Comparison of ENCODE assay signal across 10 mouse cellular contexts in the genomic region with DNA sequence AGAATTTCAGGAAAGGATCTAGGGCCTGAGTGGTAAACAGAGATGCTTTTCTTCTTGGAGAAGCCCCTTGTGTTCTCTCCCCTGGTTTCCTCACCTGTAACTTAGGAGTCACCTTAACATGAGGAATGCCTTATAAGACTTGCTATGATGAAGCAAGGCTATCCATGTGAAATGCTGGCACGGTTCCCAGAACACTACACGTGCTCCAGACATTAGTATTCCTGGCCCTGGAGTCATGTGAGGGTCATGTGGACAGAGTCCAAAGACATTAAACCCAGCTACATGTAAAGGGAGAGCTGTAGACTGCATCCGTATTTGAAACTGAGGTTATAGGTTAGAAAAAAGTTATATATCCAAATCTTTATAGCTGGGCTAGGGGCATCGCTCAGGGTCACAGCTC. TPM values are rescaled to one million over a fixed set of nuclear protein-coding genes. Genes with fewer than 3 reads are reported as not detected.
DNase-seq lines count a peak whose midpoint lies in the region; ATAC-seq and TF ChIP-seq lines count a peak whose summit lies in the region.
"Had no signal": no experiment of that assay in that cellular context is flagged by ENCODE, and none has a peak within 500 bp of the region (broad histone marks: within the 10 kb centered on the region; RNA-seq: fewer than 3 reads in every experiment).

No protein-coding gene starts in this region.

- no peak overlapping the region for H3K4me2 ChIP-seq in forebrain, embryonic 14.5 days (ENCODE audit: low read length)
- H3K4me2 ChIP-seq in forebrain, embryonic 15.5 days (replicated peaks) = no peak overlapping the region
- H3K4me2 ChIP-seq in intestine, embryonic 16.5 days (ENCODE audit: low read depth, low read length) = no peak overlapping the region

- TF ChIP-seq POLR2A in lung, adult 2 months (IDR thresholded peaks at IDR 0.05; ENCODE audit: borderline replicate concordance, extremely low read depth, low read depth, low read length) = no peak

- no peak overlapping the region for H3K9ac ChIP-seq in forebrain, embryonic 14.5 days (ENCODE audit: low read length)
- H3K9ac ChIP-seq in forebrain, embryonic 15.5 days (replicated peaks) = no peak overlapping the region
- H3K9ac ChIP-seq in intestine, embryonic 16.5 days (ENCODE audit: low read depth, low read length) = no peak overlapping the region

- no peaks in the 10 kb centered on the region for H3K36me3 ChIP-seq in forebrain, embryonic 14.5 days (ENCODE audit: control insufficient read depth, insufficient read depth, low read length)
- H3K36me3 ChIP-seq in forebrain, embryonic 15.5 days = no peaks in the 10 kb centered on the region
- H3K36me3 ChIP-seq in intestine, embryonic 16.5 days (ENCODE audit: control insufficient read depth, insufficient read depth, low read length) = no peaks in the 10 kb centered on the region

- no peak overlapping the region for H3K4me3 ChIP-seq in forebrain, embryonic 14.5 days (ENCODE audit: low read depth, low read length)
- H3K4me3 ChIP-seq in forebrain, embryonic 15.5 days = no peak overlapping the region
- H3K4me3 ChIP-seq in intestine, embryonic 16.5 days (ENCODE audit: low read length) = no peak overlapping the region
- no peak overlapping the region for H3K4me3 ChIP-seq in lung, adult 2 months (replicated peaks; ENCODE audit: extremely low read depth, low read depth, low read length)
- H3K4me3 ChIP-seq: layer of hippocampus, adult 2 months; megakaryocyte, embryonic 14.5 days had no signal

- TF ChIP-seq CTCF in lung, adult 2 months (IDR thresholded peaks at IDR 0.05; ENCODE audit: insufficient read depth, low read length) = no peak

- H3K27ac ChIP-seq in forebrain, embryonic 14.5 days (ENCODE audit: low read depth, low read length) = no peak overlapping the region
- no peak overlapping the region for H3K27ac ChIP-seq in forebrain, embryonic 15.5 days (replicated peaks)
- peak overlapping the region; percentile 42; the same call in 1 of the 2 replicates for H3K27ac ChIP-seq in intestine, embryonic 16.5 days (ENCODE audit: low read length)
- H3K27ac ChIP-seq: layer of hippocampus, adult 2 months had no signal

- 73% methylated on average over 4 of the region's 4 CpGs for WGBS in forebrain, embryonic 14.5 days
- WGBS in forebrain, embryonic 15.5 days = 68% methylated on average over 4 of the region's 4 CpGs
- 48% methylated on average over 4 of the region's 4 CpGs for WGBS in intestine, embryonic 16.5 days
- WGBS in lung, adult 2 months = 55% methylated on average over 4 of the region's 4 CpGs

- no peak for ATAC-seq in forebrain, embryonic 14.5 days
- no peak for ATAC-seq in forebrain, embryonic 15.5 days (replicated peaks)
- peak; percentile 90 for ATAC-seq in intestine, embryonic 16.5 days
- no peak for ATAC-seq in megakaryocyte progenitor cell, adult 5-6 weeks (replicated peaks; ENCODE audit: poor library complexity)

- peak; percentile 6 for DNase-seq in forebrain, embryonic 14.5 days (ENCODE audit: low spot score)
- DNase-seq in MN1 (ENCODE audit: low spot score) = peak; percentile 82
- DNase-seq in lung, adult 2 months = peak; percentile 33
- DNase-seq in layer of hippocampus, postnatal 14 days (ENCODE audit: low spot score in 2 of 2) = no peak
- no peak for DNase-seq in cerebellum, adult 11-12 months

- 0 out of 2 replicates have a peak, but pooled peaks cover 5% of the 10 kb centered on the region for H3K4me1 ChIP-seq in forebrain, embryonic 14.5 days (ENCODE audit: control insufficient read depth, insufficient read depth, low read length)
- peaks cover 6% of the 10 kb centered on the region; the same call in 1 of the 2 replicates for H3K4me1 ChIP-seq in forebrain, embryonic 15.5 days
- no peaks in the 10 kb centered on the region for H3K4me1 ChIP-seq in intestine, embryonic 16.5 days (ENCODE audit: control insufficient read depth, insufficient read depth, low read length)
- H3K4me1 ChIP-seq in lung, adult 2 months (ENCODE audit: control insufficient read depth, insufficient read depth, low read length) = no peaks in the 10 kb centered on the region; the same call in 1 of the 2 replicates

- H3K27me3 ChIP-seq in forebrain, embryonic 14.5 days (replicated peaks; ENCODE audit: control insufficient read depth, insufficient read depth, low read length) = no peaks in the 10 kb centered on the region
- H3K27me3 ChIP-seq in forebrain, embryonic 15.5 days = no peaks in the 10 kb centered on the region
- H3K27me3 ChIP-seq in intestine, embryonic 16.5 days (replicated peaks; ENCODE audit: control insufficient read depth, insufficient read depth, low read length) = no peaks in the 10 kb centered on the region

- H3K9me3 ChIP-seq in forebrain, embryonic 14.5 days (replicated peaks; ENCODE audit: control insufficient read depth, low read length) = no peaks in the 10 kb centered on the region
- no peaks in the 10 kb centered on the region for H3K9me3 ChIP-seq in forebrain, embryonic 15.5 days
- 0 out of 2 replicates have a peak, but pooled peaks cover 3% of the 10 kb centered on the region for H3K9me3 ChIP-seq in intestine, embryonic 16.5 days (ENCODE audit: control insufficient read depth, low read length)

RNA-seq across cellular contexts. Expression of a gene that starts 9.5 kb away (rescaled TPM):
- 5.9 and 7.6 TPM in 2 replicates for polyA plus RNA-seq in forebrain, embryonic 14.5 days (2014; fragmentation: Nextera tagmentation; extraction: Ambion mirVana)
- polyA plus RNA-seq in forebrain, embryonic 15.5 days (2015; fragmentation: Nextera tagmentation; extraction: Ambion mirVana) = 6.6 and 8.2 TPM in 2 replicates
- 6.1 and 8.8 TPM in 2 replicates for polyA plus RNA-seq in intestine, embryonic 16.5 days (2015; fragmentation: Nextera tagmentation; extraction: Ambion mirVana)
- polyA plus RNA-seq in lung, adult 2 months (2012; rRNA removed) = 0.38 and 0.82 TPM in 2 replicates
- 10 to 100 TPM in 1 of 2 experiments, 1 to 10 TPM in 1; 9.9 to 11.9 TPM for total RNA-seq in layer of hippocampus, postnatal 14 days (2021)
- total RNA-seq in megakaryocyte progenitor cell, adult 5-6 weeks (2015) = 3.8 and 4.2 TPM in 2 replicates
- total RNA-seq in megakaryocyte progenitor cell, adult 5-6 weeks (2017) = 1.7 and 3.2 TPM in 2 replicates

RNA-seq across cellular contexts. Expression of a gene that starts 58.8 kb away (rescaled TPM):
- polyA plus RNA-seq in forebrain, embryonic 14.5 days (2014; fragmentation: Nextera tagmentation; extraction: Ambion mirVana) = 284 and 334 TPM in 2 replicates
- polyA plus RNA-seq in forebrain, embryonic 15.5 days (2015; fragmentation: Nextera tagmentation; extraction: Ambion mirVana) = 410 and 421 TPM in 2 replicates
- 137 and 155 TPM in 2 replicates for polyA plus RNA-seq in intestine, embryonic 16.5 days (2015; fragmentation: Nextera tagmentation; extraction: Ambion mirVana)
- 48.3 and 65.0 TPM in 2 replicates for polyA plus RNA-seq in lung, adult 2 months (2012; rRNA removed)
- 100 to 1,000 TPM; 415 to 422 TPM for total RNA-seq in layer of hippocampus, postnatal 14 days (2021)
- 640 and 703 TPM in 2 replicates for total RNA-seq in megakaryocyte progenitor cell, adult 5-6 weeks (2015)
- 490 and 622 TPM in 2 replicates for total RNA-seq in megakaryocyte progenitor cell, adult 5-6 weeks (2017)

Comparison
In these comparisons a context has a peak if more than half of its experiments do, and no peak if none do; other contexts are left out.
1. DNase-seq: peak in forebrain, embryonic 14.5 days (single experiment), MN1 (single experiment) and lung, adult 2 months (single experiment); none in layer of hippocampus, postnatal 14 days (0 of 2) and cerebellum, adult 11-12 months (single experiment).